Mouse (Mus musculus): Measurements from ENCODE around the gene Elof1.

- TF ChIP-seq CTCF (IDR thresholded peaks at IDR 0.05; ENCODE audit: low read depth) (no peak), EP300 (optimal IDR thresholded peaks at IDR 0.05) (peak; percentile 35)
These were observed 31.0 kb downstream of the Elof1 start for GRCm38 (mm10) chr9:22086012-22086411.

Data from stomach, postnatal 0 days (tissue).